Comparison of ENCODE assay signal across 9 mouse cellular contexts in genomic region chr8:115414061-115414473, GRCm38 (mm10).
A peak's percentile ranks its signal among the peaks of the same experiment; 100 is the strongest.
DNase-seq lines count a peak whose midpoint lies in the region; ATAC-seq and TF ChIP-seq lines count a peak whose summit lies in the region.
"Had no signal": no experiment of that assay in that cellular context is flagged by ENCODE, and none has a peak within 500 bp of the region (broad histone marks: within the 10 kb centered on the region; RNA-seq: fewer than 3 reads in every experiment).

No protein-coding gene starts in this region.

- H3K9ac ChIP-seq in heart, embryonic 11.5 days (ENCODE audit: low read depth, low read length): no peak overlapping the region
- no peak overlapping the region for H3K9ac ChIP-seq in CH12.LX (ENCODE audit: insufficient read depth, low read depth)
- peak overlapping the region; percentile 21; the same call in 1 of the 2 replicates for H3K9ac ChIP-seq in forebrain, embryonic 11.5 days (ENCODE audit: low read length)

- no peaks in the 10 kb centered on the region for H3K9me3 ChIP-seq in heart, embryonic 11.5 days (replicated peaks; ENCODE audit: control insufficient read depth, low read length)
- H3K9me3 ChIP-seq in CH12.LX (replicated peaks; ENCODE audit: low read length): peaks cover 3% of the 10 kb centered on the region
- no peaks in the 10 kb centered on the region for H3K9me3 ChIP-seq in forebrain, embryonic 11.5 days (ENCODE audit: control insufficient read depth, low read length)

- no peaks in the 10 kb centered on the region for H3K4me1 ChIP-seq in heart, embryonic 11.5 days (ENCODE audit: control insufficient read depth, insufficient read depth, low read length)
- peaks cover 5 to 20% of the 10 kb centered on the region in 2 experiments for H3K4me1 ChIP-seq in CH12.LX (ENCODE audit: control insufficient read depth in 1 of 2, insufficient read depth in 2 of 2)
- H3K4me1 ChIP-seq in forebrain, embryonic 11.5 days (replicated peaks; ENCODE audit: control insufficient read depth, insufficient read depth, low read length): peaks cover 6% of the 10 kb centered on the region; the same call in 1 of the 2 replicates

- TF ChIP-seq CTCF in CH12.LX (conservative IDR thresholded peaks at IDR 0.05 in 1 of 2, IDR thresholded peaks at IDR 0.05 in 1 of 2; ENCODE audit: low read depth in 2 of 2, low read length in 2 of 2): no peak

- WGBS in heart, embryonic 11.5 days (ENCODE audit: insufficient replicate concordance): 27% methylated on average over 7 of the region's 7 CpGs
- WGBS in forebrain, embryonic 11.5 days: 7% methylated on average over 7 of the region's 7 CpGs

- H3K27ac ChIP-seq in heart, embryonic 11.5 days (ENCODE audit: low read depth, low read length): no peak overlapping the region
- H3K27ac ChIP-seq in CH12.LX (ENCODE audit: insufficient read depth, low read depth): no peak overlapping the region
- H3K27ac ChIP-seq in forebrain, embryonic 11.5 days (ENCODE audit: low read depth, low read length): no peak overlapping the region

- TF ChIP-seq POLR2A in CH12.LX (IDR thresholded peaks at IDR 0.05; ENCODE audit: low read depth, low read length): no peak

- in situ Hi-C loops in CH12.LX (cut with MboI; ENCODE audit: low pct_ligation_motif_present, low pct_unique_long_range_greater_than_20kb, low sequenced_read_pairs): no loop called here

- no peak overlapping the region for H3K4me3 ChIP-seq in heart, embryonic 11.5 days (ENCODE audit: low read depth, low read length)
- no peak overlapping the region for H3K4me3 ChIP-seq in CH12.LX (replicated peaks in 1 of 3; ENCODE audit: low read depth in 2 of 3, low read length in 2 of 3, poor library complexity in 1 of 3)
- H3K4me3 ChIP-seq in forebrain, embryonic 11.5 days (ENCODE audit: low read depth, low read length): no peak overlapping the region

- H3K36me3 ChIP-seq in heart, embryonic 11.5 days (ENCODE audit: control insufficient read depth, insufficient read depth, low read length): no peaks in the 10 kb centered on the region
- H3K36me3 ChIP-seq in CH12.LX (replicated peaks in 1 of 2; ENCODE audit: control insufficient read depth in 1 of 2, insufficient read depth in 1 of 2, low read length in 1 of 2): no peaks in the 10 kb centered on the region
- H3K36me3 ChIP-seq in forebrain, embryonic 11.5 days (ENCODE audit: control insufficient read depth, insufficient read depth, low read length): no peaks in the 10 kb centered on the region
- H3K36me3 ChIP-seq: G1E had no signal

- DNase-seq in heart, adult 8-10 months (ENCODE audit: low spot score): peak; percentile 21
- DNase-seq in CH12.LX (ENCODE audit: extremely low read depth): peak; percentile 80
- peak; percentile 70 for DNase-seq in forebrain, embryonic 11.5 days (ENCODE audit: low spot score)
- peak; percentile 13 for DNase-seq in lung, postnatal 10 days
- peak; percentile 13 for DNase-seq in right cerebral cortex, postnatal 4 days
- DNase-seq in cerebellum, adult 18-20 months: no peak

- peak; percentile 72 for TF ChIP-seq EP300 in CH12.LX (IDR thresholded peaks at IDR 0.05; ENCODE audit: low read length)

- H3K27me3 ChIP-seq in heart, embryonic 11.5 days (ENCODE audit: control insufficient read depth, insufficient read depth, low read length): no peaks in the 10 kb centered on the region
- peaks cover 92% of the 10 kb centered on the region for H3K27me3 ChIP-seq in CH12.LX (replicated peaks)
- H3K27me3 ChIP-seq in forebrain, embryonic 11.5 days (ENCODE audit: control insufficient read depth, insufficient read depth, low read length): no peaks in the 10 kb centered on the region

- dilution Hi-C loops in CH12.LX (cut with MboI; ENCODE audit: extremely low pct_ligation_motif_present, extremely low pct_unique_long_range_greater_than_20kb, low sequenced_read_pairs): no loop called here

- TF ChIP-seq RAD21 in CH12.LX (IDR thresholded peaks at IDR 0.05; ENCODE audit: low read depth, low read length): no peak; the same call in 1 of the 2 replicates

- H3K4me2 ChIP-seq in heart, embryonic 11.5 days: no peak overlapping the region
- peak overlapping the region; percentile 1; the same call in 1 of the 2 replicates for H3K4me2 ChIP-seq in CH12.LX (ENCODE audit: insufficient read depth, low read depth, poor library complexity, severe bottlenecking)
- peak overlapping the region; percentile 19; the same call in 1 of the 2 replicates for H3K4me2 ChIP-seq in forebrain, embryonic 11.5 days (ENCODE audit: low read depth, low read length, severe bottlenecking)

- no peaks in the 10 kb centered on the region for H3K79me2 ChIP-seq in CH12.LX (replicated peaks; ENCODE audit: control insufficient read depth, extremely low read depth, insufficient read depth, poor library complexity, severe bottlenecking)

- ATAC-seq in heart, embryonic 11.5 days (replicated peaks; ENCODE audit: insufficient number of reproducible peaks, low FRiP score, low TSS enrichment): no peak
- ATAC-seq in forebrain, embryonic 11.5 days (replicated peaks; ENCODE audit: low FRiP score): peak; percentile 83
- peak; percentile 76 for ATAC-seq in inflammation-experienced regulatory T-cells, adult 6 months

TF ChIP-seq in CH12.LX, 34 proteins besides CTCF, POLR2A, EP300 and RAD21:
- no peak for TF ChIP-seq CHD1 (IDR thresholded peaks at IDR 0.05; ENCODE audit: low read depth, low read length)
- peak; percentile 73 for TF ChIP-seq CHD2 (IDR thresholded peaks at IDR 0.05; ENCODE audit: low read length)
- peak; percentile 91 for TF ChIP-seq TCF12 (IDR thresholded peaks at IDR 0.05; ENCODE audit: low read depth, low read length)
- TF ChIP-seq KAT2A (IDR thresholded peaks at IDR 0.05; ENCODE audit: insufficient replicate concordance, low read length): no peak
- TF ChIP-seq RCOR1 (conservative IDR thresholded peaks at IDR 0.05; ENCODE audit: low read depth, low read length): peak; percentile 67; the same call in 1 of the 2 replicates
- TF ChIP-seq HCFC1 (IDR thresholded peaks at IDR 0.05; ENCODE audit: low read depth, low read length): no peak
- TF ChIP-seq ETS1 (conservative IDR thresholded peaks at IDR 0.05; ENCODE audit: low read depth, low read length): peak; percentile 34; the same call in 1 of the 2 replicates
- peak; percentile 56 for TF ChIP-seq MAX (IDR thresholded peaks at IDR 0.05; ENCODE audit: low read length)
- TF ChIP-seq MAFK (IDR thresholded peaks at IDR 0.05; ENCODE audit: insufficient replicate concordance, low read length): peak; percentile 90
- TF ChIP-seq MAZ (IDR thresholded peaks at IDR 0.05; ENCODE audit: low read depth, low read length): no peak
- TF ChIP-seq BHLHE40 (IDR thresholded peaks at IDR 0.05; ENCODE audit: low read depth, low read length): peak; percentile 84
- TF ChIP-seq E2F4 (IDR thresholded peaks at IDR 0.05; ENCODE audit: insufficient replicate concordance, low read depth, low read length): no peak
- peak; percentile 78 for TF ChIP-seq IRF4 (IDR thresholded peaks at IDR 0.05; ENCODE audit: low read depth, low read length)
TF ChIP-seq in CH12.LX: peak in this region for 8.

Comparison
In these comparisons a context has a peak if more than half of its experiments do, and no peak if none do; other contexts are left out.
1. DNase-seq: peak in heart, adult 8-10 months (single experiment), CH12.LX (single experiment), forebrain, embryonic 11.5 days (single experiment), lung, postnatal 10 days (single experiment) and right cerebral cortex, postnatal 4 days (single experiment); none in cerebellum, adult 18-20 months (0 of 2).